Mouse (Mus musculus) regulatory T cell (primary cell): Measurements from ENCODE around the gene Pgam2.
"Not testable (repeated sequence)": the region's sequence is repeated elsewhere in the genome, so short reads cannot be mapped to it uniquely, and the experiment has no call there.

Experiments
- in situ Hi-C: fragments of 300-600 bp; cut with MboI, MseI; formaldehyde crosslinking; loops from one replicate; pipeline ENCODE4 v1.15.1; 2025; ENCODE audit warnings: high pct_unique_total_duplicates

Gene Pgam2

GRCm38 (mm10) chr11:5803551-5803981, at the start of gene Pgam2:
Gene Pgam2 (minus strand): TSS chr11:5803733.
- in situ Hi-C loops, result no loop called here

GRCm38 (mm10) chr11:5852314-5852713, 48.8 kb upstream of the Pgam2 start:
- in situ Hi-C loops, result no loop called here

GRCm38 (mm10) chr11:5851021-5851736, 47.6 kb upstream of the Pgam2 start:
- in situ Hi-C loops, result no loop called here

GRCm38 (mm10) chr11:5850452-5850851, 46.9 kb upstream of the Pgam2 start:
- in situ Hi-C loops, result no loop called here

GRCm38 (mm10) chr11:5849316-5849715, 45.8 kb upstream of the Pgam2 start:
- in situ Hi-C loops, result no loop called here

GRCm38 (mm10) chr11:5848741-5849140, 45.2 kb upstream of the Pgam2 start:
- in situ Hi-C loops, result no loop called here

GRCm38 (mm10) chr11:5846639-5847345, 43.3 kb upstream of the Pgam2 start:
- in situ Hi-C loops, result no loop called here

- in situ Hi-C loops, result no loop called here
These were observed 39.6 kb upstream of the Pgam2 start for GRCm38 (mm10) chr11:5843131-5843530.

- in situ Hi-C loops, result no loop called here
These were observed 38.2 kb upstream of the Pgam2 start for GRCm38 (mm10) chr11:5841751-5842150.

GRCm38 (mm10) chr11:5840346-5840745, 36.8 kb upstream of the Pgam2 start:
- in situ Hi-C loops, result no loop called here

GRCm38 (mm10) chr11:5837251-5838246, 34.0 kb upstream of the Pgam2 start, which contains the start of gene Polm:
Gene Polm (minus strand): TSS chr11:5838016.
- in situ Hi-C loops, result no loop called here

- in situ Hi-C loops, result no loop called here
These were observed 32.6 kb upstream of the Pgam2 start for GRCm38 (mm10) chr11:5836126-5836525.

GRCm38 (mm10) chr11:5835057-5835456, 31.5 kb upstream of the Pgam2 start:
- in situ Hi-C loops, result no loop called here

GRCm38 (mm10) chr11:5834506-5834905, 31.0 kb upstream of the Pgam2 start:
- in situ Hi-C loops, result no loop called here

- in situ Hi-C loops, result loop anchor here (5.0 kb wide), 1 partner anchor 42 kb away; the partner anchor contains the start of gene Dbnl
These were observed 25.8 kb upstream of the Pgam2 start for GRCm38 (mm10) chr11:5829327-5829726.

GRCm38 (mm10) chr11:5828509-5829191, 25.1 kb upstream of the Pgam2 start:
- in situ Hi-C loops, result loop anchor here (5.0 kb wide), 1 partner anchor 41 kb away; the partner anchor contains the start of gene Dbnl

GRCm38 (mm10) chr11:5827931-5828330, 24.4 kb upstream of the Pgam2 start:
- in situ Hi-C loops, result loop anchor here (5.0 kb wide), 1 partner anchor 41 kb away; the partner anchor contains the start of gene Dbnl

GRCm38 (mm10) chr11:5825432-5825831, 21.9 kb upstream of the Pgam2 start:
- in situ Hi-C loops, result loop anchor here (5.0 kb wide), 1 partner anchor 38 kb away; the partner anchor contains the start of gene Dbnl

GRCm38 (mm10) chr11:5819223-5819622, 15.7 kb upstream of the Pgam2 start:
- in situ Hi-C loops, result no loop called here

- in situ Hi-C loops, result no loop called here
These were observed 9.8 kb upstream of the Pgam2 start for GRCm38 (mm10) chr11:5813381-5813780.

GRCm38 (mm10) chr11:5809487-5809886, 6.0 kb upstream of the Pgam2 start:
- in situ Hi-C loops, result not testable (repeated sequence)
